Mouse (Mus musculus): ENCODE data around the gene Sectm1b. TPM values are rescaled to one million over a fixed set of nuclear protein-coding genes. Genes with fewer than 3 reads are reported as not detected.
A peak's percentile ranks its signal among the peaks of the same experiment; 100 is the strongest.

The Sectm1b gene
- polyA plus RNA-seq, 2 experiments: 0.04 to 0.08 TPM

DNA sequence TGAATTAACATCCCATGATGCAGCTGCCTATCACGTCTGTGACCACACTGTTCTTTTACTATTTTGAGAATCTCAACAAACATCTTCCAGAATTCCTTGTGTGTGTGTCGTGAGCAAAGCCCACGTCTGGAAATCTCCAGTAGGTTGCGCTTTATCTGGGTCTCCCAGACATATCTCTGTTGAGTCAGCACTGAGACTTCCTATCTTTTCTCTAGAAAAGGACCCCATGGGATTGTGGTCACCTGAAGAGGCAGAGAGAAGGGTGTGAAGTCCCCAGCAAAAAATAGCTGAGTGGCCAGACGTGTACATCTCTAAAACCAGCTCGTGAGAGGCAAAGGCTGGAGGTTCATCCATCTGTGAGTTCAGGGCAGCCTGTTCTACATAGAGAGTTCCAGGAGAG, 39.2 kb downstream of the Sectm1b start:
- Histone ChIP-seq H3K9me3 (ENCODE audit: control insufficient read depth, low read length) (no peaks in the 10 kb centered on the region), H3K27me3 (ENCODE audit: control insufficient read depth, insufficient read depth, low read length) (no peaks in the 10 kb centered on the region), H3K4me3 (ENCODE audit: insufficient read depth in 1 of 2, low read depth in 2 of 2, low read length in 2 of 2) (no peak overlapping the region), H3K4me2 (ENCODE audit: low read depth) (no peak overlapping the region), H3K9ac (replicated peaks) (no peak overlapping the region), H3K4me1 (replicated peaks; ENCODE audit: control insufficient read depth in 2 of 2, insufficient read depth in 2 of 2, low read length in 1 of 2) (peaks cover 0 to 9% of the 10 kb centered on the region in 2 experiments; a peak in 2 of 4 replicates), H3K36me3 (replicated peaks; ENCODE audit: control insufficient read depth, insufficient read depth, low read depth) (no peaks in the 10 kb centered on the region), H3K27ac (no peak overlapping the region)
- TF ChIP-seq EP300 (IDR thresholded peaks at IDR 0.05; ENCODE audit: low read depth) (no peak), CTCF (IDR thresholded peaks at IDR 0.05; ENCODE audit: low read depth) (no peak)
- ATAC-seq (ENCODE audit: insufficient read depth) (no peak), DNase-seq (ENCODE audit: low read depth in 3 of 3, low spot score in 3 of 3) (no peak)
- WGBS (ENCODE audit: insufficient replicate concordance): 13% methylated on average over 6 of the region's 6 CpGs

DNA sequence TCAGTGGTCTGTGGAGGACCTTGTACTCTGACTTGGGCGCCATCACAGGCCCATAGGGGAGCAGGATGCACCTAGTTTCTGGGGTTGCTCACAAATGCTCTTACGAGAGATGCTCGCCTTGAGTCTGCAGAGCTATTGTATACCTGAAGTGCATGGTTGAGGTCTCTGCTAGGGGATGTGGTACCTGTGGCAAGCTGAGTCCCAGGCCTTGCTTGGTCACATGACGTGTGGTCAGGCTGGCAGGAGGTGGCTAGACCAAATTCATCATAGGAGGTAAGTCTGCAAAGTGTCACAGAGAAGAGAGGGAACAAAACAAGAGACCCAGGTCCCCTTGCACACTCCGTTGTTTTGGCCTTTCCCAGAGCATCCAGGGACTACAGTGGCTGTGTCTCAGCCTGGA, 43.9 kb downstream of the Sectm1b start:
- TF ChIP-seq EP300 (IDR thresholded peaks at IDR 0.05; ENCODE audit: low read depth) (no peak), CTCF (IDR thresholded peaks at IDR 0.05; ENCODE audit: low read depth) (no peak)
- DNase-seq (ENCODE audit: low read depth in 3 of 3, low spot score in 3 of 3): no peak
- H3K4me3 ChIP-seq (ENCODE audit: insufficient read depth in 1 of 2, low read depth in 2 of 2, low read length in 2 of 2): no peak overlapping the region

DNA sequence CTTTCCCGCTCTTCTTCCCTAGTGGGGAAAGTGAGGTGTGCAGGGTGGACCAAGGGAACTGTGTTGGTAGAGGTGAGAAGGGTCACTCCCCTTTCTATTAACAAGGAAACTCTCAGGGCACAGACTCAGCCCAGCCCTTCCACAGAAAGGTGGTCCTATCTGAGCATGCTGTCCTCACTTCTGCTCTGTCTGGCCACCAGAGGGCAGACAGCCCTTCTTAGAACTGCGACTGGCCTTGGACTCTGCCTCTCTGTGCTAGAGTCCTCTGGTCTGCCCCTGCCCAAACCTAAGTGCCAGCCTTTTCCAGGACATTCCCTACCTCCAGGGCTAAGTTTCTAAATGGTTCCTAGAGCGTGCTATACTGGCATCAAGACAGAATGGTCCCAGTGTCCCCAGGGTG, 45.7 kb downstream of the Sectm1b start:
- Histone ChIP-seq H3K27me3 (ENCODE audit: control insufficient read depth, insufficient read depth, low read length) (no peaks in the 10 kb centered on the region), H3K9ac (replicated peaks) (no peak overlapping the region), H3K4me2 (ENCODE audit: low read depth) (no peak overlapping the region), H3K4me1 (replicated peaks; ENCODE audit: control insufficient read depth in 2 of 2, insufficient read depth in 2 of 2, low read length in 1 of 2) (no peaks in the 10 kb centered on the region), H3K4me3 (ENCODE audit: insufficient read depth in 1 of 2, low read depth in 2 of 2, low read length in 2 of 2) (no peak overlapping the region), H3K36me3 (replicated peaks; ENCODE audit: control insufficient read depth, insufficient read depth, low read depth) (no peaks in the 10 kb centered on the region), H3K27ac (no peak overlapping the region), H3K9me3 (ENCODE audit: control insufficient read depth, low read length) (no peaks in the 10 kb centered on the region)
- WGBS (ENCODE audit: insufficient replicate concordance): 28% methylated on average over 3 of the region's 3 CpGs
- DNase-seq (ENCODE audit: low read depth in 3 of 3, low spot score in 3 of 3): peak; percentile 18 to 32 (median 28)
- ATAC-seq (ENCODE audit: insufficient read depth): peak; percentile 62; the same call in 1 of the 2 replicates
- TF ChIP-seq EP300 (IDR thresholded peaks at IDR 0.05; ENCODE audit: low read depth): no peak
- TF ChIP-seq CTCF (IDR thresholded peaks at IDR 0.05; ENCODE audit: low read depth): peak; percentile 90

More for the DNA sequence above, 43.9 kb downstream of the Sectm1b start:
- H3K4me2 ChIP-seq (ENCODE audit: low read depth): no peak overlapping the region
- H3K36me3 ChIP-seq (replicated peaks; ENCODE audit: control insufficient read depth, insufficient read depth, low read depth): no peaks in the 10 kb centered on the region
- no peaks in the 10 kb centered on the region for H3K9me3 ChIP-seq (ENCODE audit: control insufficient read depth, low read length)
- no peak overlapping the region for H3K27ac ChIP-seq
- ATAC-seq (ENCODE audit: insufficient read depth): no peak
- 57% methylated on average over 5 of the region's 5 CpGs for WGBS (ENCODE audit: insufficient replicate concordance)
- H3K9ac ChIP-seq (replicated peaks): no peak overlapping the region
- H3K4me1 ChIP-seq (replicated peaks; ENCODE audit: control insufficient read depth in 2 of 2, insufficient read depth in 2 of 2, low read length in 1 of 2): no peaks in the 10 kb centered on the region
- H3K27me3 ChIP-seq (ENCODE audit: control insufficient read depth, insufficient read depth, low read length): no peaks in the 10 kb centered on the region

DNA sequence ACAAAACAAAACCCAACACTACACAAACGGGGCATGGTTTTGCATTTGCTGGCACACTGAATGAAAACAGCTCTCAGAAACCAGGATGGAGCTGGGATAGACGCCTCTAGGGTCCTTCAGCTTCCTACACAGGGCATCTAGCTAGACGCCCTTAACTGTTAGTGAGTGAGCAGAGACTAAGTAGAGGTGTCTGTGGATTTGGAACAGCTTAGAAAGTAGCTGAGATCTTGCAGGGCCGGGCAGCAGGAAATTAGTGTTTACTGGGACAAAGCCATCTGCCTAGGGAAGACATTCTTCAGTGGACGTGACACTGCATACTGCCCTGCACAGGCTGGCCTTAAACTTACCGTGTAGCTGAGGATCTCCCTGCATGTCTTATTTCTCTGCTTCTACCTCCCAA, 47.9 kb downstream of the Sectm1b start:
- H3K27ac ChIP-seq: no peak overlapping the region
- WGBS (ENCODE audit: insufficient replicate concordance): 40% methylated on average over 6 of the region's 6 CpGs
- peaks cover 0 to 3% of the 10 kb centered on the region in 2 experiments; a peak in 1 of 4 replicates for H3K4me1 ChIP-seq (replicated peaks; ENCODE audit: control insufficient read depth in 2 of 2, insufficient read depth in 2 of 2, low read length in 1 of 2)
- ATAC-seq (ENCODE audit: insufficient read depth) (no peak), DNase-seq (ENCODE audit: low read depth in 3 of 3, low spot score in 3 of 3) (no peak)
- no peaks in the 10 kb centered on the region for H3K9me3 ChIP-seq (ENCODE audit: control insufficient read depth, low read length)
- H3K4me3 ChIP-seq (ENCODE audit: insufficient read depth in 1 of 2, low read depth in 2 of 2, low read length in 2 of 2): no peak overlapping the region
- TF ChIP-seq EP300 (IDR thresholded peaks at IDR 0.05; ENCODE audit: low read depth) (no peak), CTCF (IDR thresholded peaks at IDR 0.05; ENCODE audit: low read depth) (no peak)
- no peaks in the 10 kb centered on the region for H3K36me3 ChIP-seq (replicated peaks; ENCODE audit: control insufficient read depth, insufficient read depth, low read depth)
- no peak overlapping the region for H3K4me2 ChIP-seq (ENCODE audit: low read depth)
- no peaks in the 10 kb centered on the region for H3K27me3 ChIP-seq (ENCODE audit: control insufficient read depth, insufficient read depth, low read length)
- H3K9ac ChIP-seq (replicated peaks): no peak overlapping the region

DNA sequence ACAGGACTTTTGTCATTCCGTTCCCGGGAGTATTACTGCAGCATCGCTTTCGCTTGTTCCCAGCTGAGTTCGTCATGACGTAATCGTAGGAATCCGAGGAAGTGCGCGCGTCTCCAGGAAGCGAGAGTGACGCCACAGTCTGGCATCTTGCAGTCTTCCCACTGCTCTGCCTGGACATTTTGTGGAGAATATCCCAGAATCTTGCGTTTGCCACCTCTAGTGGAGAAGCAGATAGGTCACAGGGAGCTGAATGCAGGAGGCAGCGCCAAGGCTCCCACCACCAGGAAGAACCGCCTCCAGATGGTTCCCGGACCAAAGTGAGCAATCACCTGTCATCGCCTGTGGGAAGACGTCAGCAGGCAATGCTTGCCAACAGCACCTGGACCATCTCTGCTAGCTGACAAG, 48.5 kb downstream of the Sectm1b start:
- H3K27me3 ChIP-seq (ENCODE audit: control insufficient read depth, insufficient read depth, low read length): no peaks in the 10 kb centered on the region
- H3K4me3 ChIP-seq (ENCODE audit: insufficient read depth in 1 of 2, low read depth in 2 of 2, low read length in 2 of 2): no peak overlapping the region
- H3K36me3 ChIP-seq (replicated peaks; ENCODE audit: control insufficient read depth, insufficient read depth, low read depth): no peaks in the 10 kb centered on the region
- DNase-seq (ENCODE audit: low read depth in 3 of 3, low spot score in 3 of 3) (no peak), ATAC-seq (ENCODE audit: insufficient read depth) (no peak)
- H3K9ac ChIP-seq (replicated peaks): no peak overlapping the region
- no peak overlapping the region for H3K4me2 ChIP-seq (ENCODE audit: low read depth)
- no peaks in the 10 kb centered on the region for H3K9me3 ChIP-seq (ENCODE audit: control insufficient read depth, low read length)
- TF ChIP-seq CTCF (IDR thresholded peaks at IDR 0.05; ENCODE audit: low read depth) (no peak), EP300 (IDR thresholded peaks at IDR 0.05; ENCODE audit: low read depth) (no peak)
- H3K27ac ChIP-seq: no peak overlapping the region
- 50% methylated on average over 19 of the region's 19 CpGs for WGBS (ENCODE audit: insufficient replicate concordance)
- peaks cover 0 to 3% of the 10 kb centered on the region in 2 experiments; a peak in 1 of 4 replicates for H3K4me1 ChIP-seq (replicated peaks; ENCODE audit: control insufficient read depth in 2 of 2, insufficient read depth in 2 of 2, low read length in 1 of 2)

All from liver, embryonic 14.5 days (tissue).